Mouse (Mus musculus) forebrain, embryonic 11.5 days (tissue): ENCODE results near the gene Tpp1. TPM values are rescaled to one million over a fixed set of nuclear protein-coding genes. Genes with fewer than 3 reads are reported as not detected.

Source experiments
- ATAC-seq: fragments of 200-750 bp; cut with Nextera tagmentation; replicated peaks from 2 replicates; pipeline ENCODE4 v1.8.0; 2017; ENCODE audit warnings: moderate TSS enrichment; ENCODE audit not compliant: low FRiP score
- DNase-seq: peaks from one replicate; pipeline ENCODE4 v3.0.0-alpha.2; 2017; ENCODE audit warnings: low spot score
- H3K27ac ChIP-seq: fragments of 300-500 bp; sonication (generic); 2 replicates; pipeline ENCODE4 v1.5.1; 2014; ENCODE audit warnings: low read depth, low read length
- H3K27me3 ChIP-seq: fragments of 300-500 bp; sonication (generic); 2 replicates; pipeline ENCODE4 v1.6.1; 2014; ENCODE audit warnings: mild to moderate bottlenecking, low read length, mixed read lengths; ENCODE audit not compliant: control insufficient read depth, insufficient read depth
- H3K36me3 ChIP-seq: fragments of 300-500 bp; sonication (generic); 2 replicates; pipeline ENCODE4 v1.6.1; 2014; ENCODE audit warnings: mild to moderate bottlenecking, low read length, moderate library complexity, mixed read lengths; ENCODE audit not compliant: control insufficient read depth, insufficient read depth
- H3K4me1 ChIP-seq: fragments of 300-500 bp; sonication (generic); replicated peaks from 2 replicates; pipeline ENCODE4 v1.6.1; 2014; ENCODE audit warnings: low read length, mixed read lengths; ENCODE audit not compliant: control insufficient read depth, insufficient read depth
- H3K4me2 ChIP-seq: fragments of 300-500 bp; sonication (generic); 2 replicates; pipeline ENCODE4 v1.6.1; 2014; ENCODE audit warnings: low read depth, mild to moderate bottlenecking, low read length, moderate library complexity, mixed read lengths; ENCODE audit not compliant: severe bottlenecking
- H3K4me3 ChIP-seq: fragments of 300-500 bp; sonication (generic); 2 replicates; pipeline ENCODE4 v1.5.1; 2014; ENCODE audit warnings: low read depth, low read length
- H3K9ac ChIP-seq: fragments of 300-500 bp; sonication (generic); 2 replicates; pipeline ENCODE4 v1.6.1; 2014; ENCODE audit warnings: low read length
- H3K9me3 ChIP-seq: fragments of 300-500 bp; sonication (generic); 2 replicates; pipeline ENCODE4 v1.6.1; 2016; ENCODE audit warnings: low read length, mixed read lengths; ENCODE audit not compliant: control insufficient read depth
- WGBS: fragments of 180-500 bp; shearing (Covaris S2); extraction: QIAGEN DNeasy Blood & Tissue Kit; methylation state at CpG from one replicate; pipeline ENCODE4 v1.1.7; 2014; 5-methylcytosine and 5-hydroxymethylcytosine counted together
- polyA plus RNA-seq: library from polyadenylated mRNA; unstranded; fragments of >200 nt; fragmentation: Nextera tagmentation; extraction: Ambion mirVana; gene quantifications from 2 replicates; pipeline ENCODE4 v1.2.1, GENCODE M21; 2014

Tpp1 gene
- polyA plus RNA-seq, 1 experiment from 2014 or later: 53.9 TPM

- Histone ChIP-seq H3K36me3 (peaks cover 7% of the 10 kb centered on the region), H3K4me3 (no peak overlapping the region), H3K9me3 (no peaks in the 10 kb centered on the region), H3K4me2 (no peak overlapping the region), H3K4me1 (peaks cover 4% of the 10 kb centered on the region; the same call in 1 of the 2 replicates), H3K27ac (no peak overlapping the region), H3K9ac (no peak overlapping the region), H3K27me3 (no peaks in the 10 kb centered on the region)
- no peak for ATAC-seq
- no peak for DNase-seq
- 95% methylated on average over 15 of the region's 15 CpGs for WGBS
These were observed 20.3 kb upstream of the Tpp1 start for GRCm38 (mm10) chr7:105772331-105772730.

GRCm38 (mm10) chr7:105769959-105770358 lies 17.9 kb upstream of the Tpp1 start:
- WGBS: 94% methylated on average over 3 of the region's 3 CpGs
- H3K36me3 ChIP-seq: peaks cover 10% of the 10 kb centered on the region

GRCm38 (mm10) chr7:105767729-105768165 lies 15.7 kb upstream of the Tpp1 start:
- Histone ChIP-seq H3K4me1 (peaks cover 2% of the 10 kb centered on the region; the same call in 1 of the 2 replicates), H3K27me3 (peaks cover 16% of the 10 kb centered on the region), H3K4me3 (no peak overlapping the region), H3K27ac (0 out of 2 replicates have a peak overlapping the region, but pooled peaks have one; percentile 6), H3K36me3 (peaks cover 14% of the 10 kb centered on the region), H3K9me3 (no peaks in the 10 kb centered on the region), H3K4me2 (no peak overlapping the region), H3K9ac (no peak overlapping the region)
- no peak for ATAC-seq
- DNase-seq: no peak
- WGBS: 26% methylated on average over 6 of the region's 6 CpGs

More at GRCm38 (mm10) chr7:105769959-105770358, 17.9 kb upstream of the Tpp1 start:
- H3K27ac ChIP-seq: no peak overlapping the region
- ATAC-seq (no peak), DNase-seq (no peak)
- H3K4me2 ChIP-seq: no peak overlapping the region
- H3K4me1 ChIP-seq: peaks cover 4% of the 10 kb centered on the region; the same call in 1 of the 2 replicates
- no peaks in the 10 kb centered on the region for H3K9me3 ChIP-seq
- no peak overlapping the region for H3K4me3 ChIP-seq
- no peak overlapping the region for H3K9ac ChIP-seq
- no peaks in the 10 kb centered on the region for H3K27me3 ChIP-seq

GRCm38 (mm10) chr7:105764331-105764730 lies 12.3 kb upstream of the Tpp1 start:
- WGBS: 88% methylated on average over 11 of the region's 11 CpGs
- DNase-seq: no peak
- peaks cover 24% of the 10 kb centered on the region for H3K27me3 ChIP-seq

DNA sequence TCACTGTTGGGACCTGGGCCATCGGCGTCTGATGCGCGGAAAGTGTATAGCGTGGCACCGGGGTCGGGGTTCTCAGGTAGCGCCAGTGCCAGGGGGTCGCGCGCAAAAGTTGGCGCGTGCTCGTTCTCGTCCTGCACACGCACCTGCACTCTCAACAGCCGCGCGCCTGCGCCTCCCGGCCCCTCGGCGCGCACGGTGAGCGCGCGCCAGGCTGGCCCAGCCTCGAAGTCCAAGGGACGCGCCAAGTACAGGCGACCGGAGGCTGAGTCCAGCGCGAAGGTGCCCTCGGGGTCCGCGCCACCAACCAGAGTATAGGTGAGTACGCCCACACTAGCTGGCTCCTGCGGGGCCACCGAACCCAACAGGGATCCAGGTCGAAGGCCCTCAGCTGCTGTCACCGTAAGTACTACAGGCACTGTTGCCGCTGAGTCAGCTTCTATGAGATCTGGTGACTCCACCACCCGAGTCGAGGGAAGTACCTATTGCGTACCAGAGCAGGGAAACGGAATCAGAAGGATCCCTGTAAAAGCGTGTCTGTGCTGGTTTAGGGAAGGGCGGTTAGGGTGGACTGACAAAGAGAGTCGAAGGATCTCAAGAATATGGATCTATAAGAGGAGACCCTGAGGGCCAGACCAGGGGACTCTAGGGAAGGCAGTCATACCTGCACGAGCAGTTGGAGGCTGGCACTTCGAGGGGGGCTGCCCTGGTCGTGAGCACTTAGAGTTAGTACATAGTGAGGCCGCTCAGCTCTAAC lies 10.7 kb upstream of the Tpp1 start:
- Histone ChIP-seq H3K27me3 (peaks cover 24% of the 10 kb centered on the region), H3K9ac (no peak overlapping the region), H3K27ac (no peak overlapping the region), H3K4me3 (no peak overlapping the region), H3K4me1 (no peaks in the 10 kb centered on the region; the same call in 1 of the 2 replicates), H3K4me2 (0 out of 2 replicates have a peak overlapping the region, but pooled peaks have one; percentile 11), H3K36me3 (peaks cover 15% of the 10 kb centered on the region), H3K9me3 (no peaks in the 10 kb centered on the region)
- WGBS: 11% methylated on average over 55 of the region's 55 CpGs
- DNase-seq: peak; percentile 58
- no peak; the same call in 1 of the 2 replicates for ATAC-seq

More at GRCm38 (mm10) chr7:105764331-105764730, 12.3 kb upstream of the Tpp1 start:
- no peaks in the 10 kb centered on the region for H3K9me3 ChIP-seq
- no peak overlapping the region for H3K9ac ChIP-seq
- no peak for ATAC-seq
- H3K36me3 ChIP-seq: peaks cover 6% of the 10 kb centered on the region
- H3K27ac ChIP-seq: no peak overlapping the region
- no peak overlapping the region for H3K4me3 ChIP-seq
- peaks cover 2% of the 10 kb centered on the region; the same call in 1 of the 2 replicates for H3K4me1 ChIP-seq
- no peak overlapping the region for H3K4me2 ChIP-seq

GRCm38 (mm10) chr7:105761813-105762484 lies 9.9 kb upstream of the Tpp1 start:
- H3K36me3 ChIP-seq: peaks cover 16% of the 10 kb centered on the region

GRCm38 (mm10) chr7:105753281-105753680 lies 1.2 kb upstream of the Tpp1 start:
- H3K4me3 ChIP-seq: no peak overlapping the region
- 0 out of 2 replicates have a peak, but pooled peaks have one; percentile 4 for ATAC-seq
- H3K4me2 ChIP-seq: no peak overlapping the region
- H3K9ac ChIP-seq: no peak overlapping the region
- no peak overlapping the region for H3K27ac ChIP-seq
- H3K9me3 ChIP-seq: no peaks in the 10 kb centered on the region
- no peak for DNase-seq
- WGBS: 90% methylated on average over 10 of the region's 10 CpGs
- H3K27me3 ChIP-seq: no peaks in the 10 kb centered on the region
- H3K4me1 ChIP-seq: 0 out of 2 replicates have a peak, but pooled peaks cover 1% of the 10 kb centered on the region
- H3K36me3 ChIP-seq: peaks cover 18% of the 10 kb centered on the region; the same call in 1 of the 2 replicates

More at GRCm38 (mm10) chr7:105761813-105762484, 9.9 kb upstream of the Tpp1 start:
- peak; percentile 19; the same call in 1 of the 2 replicates for ATAC-seq
- DNase-seq: peak; percentile 65
- Histone ChIP-seq H3K4me1 (no peaks in the 10 kb centered on the region; the same call in 1 of the 2 replicates), H3K4me2 (0 out of 2 replicates have a peak overlapping the region, but pooled peaks have one; percentile 11), H3K27me3 (peaks cover 24% of the 10 kb centered on the region), H3K9me3 (no peaks in the 10 kb centered on the region), H3K27ac (no peak overlapping the region), H3K4me3 (no peak overlapping the region), H3K9ac (no peak overlapping the region)
- 14% methylated on average over 51 of the region's 51 CpGs for WGBS

DNA sequence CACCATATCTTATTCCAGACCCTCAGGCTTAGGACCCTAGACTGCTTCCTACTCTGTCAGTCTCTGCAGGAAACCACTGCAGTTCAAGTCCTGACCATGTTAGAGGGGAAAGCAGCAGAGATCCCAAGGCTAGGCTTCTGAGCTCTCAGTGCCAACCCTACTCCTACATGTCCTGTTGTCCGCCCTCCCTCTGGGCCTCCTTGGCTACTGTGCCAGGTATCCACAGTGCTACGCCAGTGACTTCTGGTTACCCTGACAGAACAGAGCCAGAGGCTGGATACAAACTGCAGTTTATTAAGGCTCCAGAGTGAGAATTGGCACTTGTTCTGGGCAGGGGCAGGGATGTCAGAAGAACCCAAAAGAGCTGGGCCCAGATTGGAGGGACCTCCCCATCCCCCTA lies 681 bp upstream of the Tpp1 start:
- Histone ChIP-seq H3K4me3 (no peak overlapping the region), H3K9me3 (no peaks in the 10 kb centered on the region), H3K9ac (no peak overlapping the region), H3K4me1 (0 out of 2 replicates have a peak, but pooled peaks cover 1% of the 10 kb centered on the region), H3K4me2 (no peak overlapping the region), H3K27ac (no peak overlapping the region), H3K36me3 (peaks cover 16% of the 10 kb centered on the region; the same call in 1 of the 2 replicates), H3K27me3 (no peaks in the 10 kb centered on the region)
- 90% methylated on average over 2 of the region's 2 CpGs for WGBS
- DNase-seq (no peak), ATAC-seq (no peak; the same call in 1 of the 2 replicates)
